Mouse (Mus musculus) midbrain, embryonic 16.5 days (tissue): ENCODE measurements at regions not wholly inside any gene's neighbourhood (a gene's known extent, or its start where the extent isn't known, plus 50 kb on each side); places are given as distances from the start of the nearest gene placed in this dataset.
A peak's percentile ranks its signal among the peaks of the same experiment; 100 is the strongest.

Experiments used
- ATAC-seq: fragments of 200-750 bp; cut with Nextera tagmentation; 2 replicates; pipeline ENCODE4 v1.8.0; 2017; ENCODE audit warnings: moderate TSS enrichment
- H3K27ac ChIP-seq: fragments of 300-500 bp; sonication (generic); 2 replicates; pipeline ENCODE4 v1.5.1; 2014; ENCODE audit warnings: mild to moderate bottlenecking, low read length, mixed read lengths
- H3K27me3 ChIP-seq: fragments of 300-500 bp; sonication (generic); 2 replicates; pipeline ENCODE4 v1.6.1; 2014; ENCODE audit warnings: low read depth, low read length, mixed read lengths; ENCODE audit not compliant: control insufficient read depth, insufficient read depth
- H3K36me3 ChIP-seq: fragments of 300-500 bp; sonication (generic); 2 replicates; pipeline ENCODE4 v1.6.1; 2014; ENCODE audit warnings: mild to moderate bottlenecking, low read length, moderate library complexity, mixed read lengths; ENCODE audit not compliant: control insufficient read depth, insufficient read depth
- H3K4me1 ChIP-seq: fragments of 300-500 bp; sonication (generic); 2 replicates; pipeline ENCODE4 v1.6.1; 2014; ENCODE audit warnings: mild to moderate bottlenecking, low read length, mixed read lengths; ENCODE audit not compliant: control insufficient read depth, insufficient read depth
- H3K4me2 ChIP-seq: fragments of 300-500 bp; sonication (generic); 2 replicates; pipeline ENCODE4 v1.6.1; 2014; ENCODE audit warnings: mild to moderate bottlenecking, low read length, mixed read lengths
- H3K4me3 ChIP-seq: fragments of 300-500 bp; sonication (generic); 2 replicates; pipeline ENCODE4 v1.5.1; 2014; ENCODE audit warnings: low read depth, mild to moderate bottlenecking, low read length, moderate library complexity, mixed read lengths
- H3K9ac ChIP-seq: fragments of 300-500 bp; sonication (generic); 2 replicates; pipeline ENCODE4 v1.6.1; 2014; ENCODE audit warnings: low read depth, low read length, mixed read lengths
- H3K9me3 ChIP-seq: fragments of 300-500 bp; sonication (generic); replicated peaks from 2 replicates; pipeline ENCODE4 v1.6.1; 2014; ENCODE audit warnings: mild to moderate bottlenecking, low read length, mixed read lengths; ENCODE audit not compliant: control insufficient read depth, poor library complexity, severe bottlenecking
- WGBS: fragments of 180-500 bp; shearing (Covaris S2); extraction: QIAGEN DNeasy Blood & Tissue Kit; methylation state at CpG from one replicate; pipeline ENCODE4 v1.1.7; 2014; 5-methylcytosine and 5-hydroxymethylcytosine counted together

GRCm38 (mm10) chr4:78666326-78666725 lies 454.6 kb upstream of the Ptprd start:
- Histone ChIP-seq H3K36me3 (no peaks in the 10 kb centered on the region), H3K4me1 (no peaks in the 10 kb centered on the region), H3K4me2 (no peak overlapping the region), H3K9me3 (no peaks in the 10 kb centered on the region), H3K9ac (no peak overlapping the region), H3K4me3 (no peak overlapping the region), H3K27me3 (no peaks in the 10 kb centered on the region), H3K27ac (no peak overlapping the region)
- 84% methylated on average over 1 of the region's 1 CpGs for WGBS
- ATAC-seq: no peak

- WGBS: 92% methylated on average over 1 of the region's 1 CpGs
- Histone ChIP-seq H3K4me1 (no peaks in the 10 kb centered on the region), H3K4me3 (no peak overlapping the region), H3K9me3 (no peaks in the 10 kb centered on the region), H3K36me3 (no peaks in the 10 kb centered on the region), H3K27ac (no peak overlapping the region), H3K4me2 (no peak overlapping the region), H3K9ac (no peak overlapping the region), H3K27me3 (no peaks in the 10 kb centered on the region)
- ATAC-seq: no peak
Observed at GRCm38 (mm10) chr4:78642773-78643172, 431.0 kb upstream of the Ptprd start.

GRCm38 (mm10) chr4:78606461-78606830 lies 394.7 kb upstream of the Ptprd start:
- H3K27me3 ChIP-seq: no peaks in the 10 kb centered on the region
- peak overlapping the region; percentile 63 for H3K9ac ChIP-seq
- WGBS: 17% methylated on average over 18 of the region's 18 CpGs
- peak overlapping the region; percentile 41 for H3K4me3 ChIP-seq
- peak; percentile 95 for ATAC-seq
- H3K4me1 ChIP-seq: peaks cover 2% of the 10 kb centered on the region; the same call in 1 of the 2 replicates
- H3K4me2 ChIP-seq: peak overlapping the region; percentile 68
- peak overlapping the region; percentile 58 for H3K27ac ChIP-seq
- H3K36me3 ChIP-seq: no peaks in the 10 kb centered on the region
- no peaks in the 10 kb centered on the region for H3K9me3 ChIP-seq

- peak overlapping the region; percentile 58 for H3K27ac ChIP-seq
- peaks cover 2% of the 10 kb centered on the region; the same call in 1 of the 2 replicates for H3K4me1 ChIP-seq
- H3K9ac ChIP-seq: peak overlapping the region; percentile 63
- WGBS: 85% methylated on average over 4 of the region's 4 CpGs
- no peaks in the 10 kb centered on the region for H3K9me3 ChIP-seq
- ATAC-seq: peak; percentile 48
- peak overlapping the region; percentile 68 for H3K4me2 ChIP-seq
- peak overlapping the region; percentile 41 for H3K4me3 ChIP-seq
- H3K27me3 ChIP-seq: no peaks in the 10 kb centered on the region
- H3K36me3 ChIP-seq: no peaks in the 10 kb centered on the region
Observed at GRCm38 (mm10) chr4:78605763-78606460, 394.2 kb upstream of the Ptprd start.

- Histone ChIP-seq H3K4me3 (no peak overlapping the region), H3K9ac (no peak overlapping the region), H3K27me3 (no peaks in the 10 kb centered on the region), H3K9me3 (no peaks in the 10 kb centered on the region), H3K4me1 (no peaks in the 10 kb centered on the region), H3K36me3 (no peaks in the 10 kb centered on the region), H3K27ac (no peak overlapping the region), H3K4me2 (no peak overlapping the region)
- WGBS: 85% methylated on average over 2 of the region's 2 CpGs
- ATAC-seq: no peak
Observed at GRCm38 (mm10) chr4:78581590-78581989, 369.8 kb upstream of the Ptprd start.

GRCm38 (mm10) chr4:78565356-78565755 lies 353.6 kb upstream of the Ptprd start:
- WGBS: 85% methylated on average over 2 of the region's 2 CpGs
- Histone ChIP-seq H3K27me3 (no peaks in the 10 kb centered on the region), H3K4me3 (no peak overlapping the region), H3K36me3 (no peaks in the 10 kb centered on the region), H3K4me1 (no peaks in the 10 kb centered on the region), H3K9me3 (no peaks in the 10 kb centered on the region), H3K9ac (no peak overlapping the region), H3K4me2 (no peak overlapping the region), H3K27ac (no peak overlapping the region)
- no peak for ATAC-seq
